18 mouse cellular contexts compared by ENCODE assay signal in the genomic region with DNA sequence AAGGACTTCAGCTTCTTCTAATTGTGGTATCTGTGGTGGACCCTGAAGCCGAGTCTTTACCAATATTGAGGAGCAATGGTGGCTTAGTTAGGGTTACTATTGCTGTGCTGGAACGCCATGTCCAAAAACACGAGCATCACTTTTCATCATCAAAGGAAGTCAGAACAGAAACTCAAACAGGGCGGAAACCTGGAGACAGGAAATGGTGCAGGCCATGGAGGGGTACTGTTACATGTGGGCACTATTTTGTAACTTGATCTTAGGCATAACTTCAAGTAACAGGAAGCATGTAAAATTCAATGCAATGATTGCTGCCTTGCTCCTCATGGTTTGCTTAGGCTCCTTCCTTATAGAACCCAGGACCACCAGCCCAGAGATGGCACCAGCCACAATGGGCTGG. TPM values are rescaled to one million over a fixed set of nuclear protein-coding genes. Genes with fewer than 3 reads are reported as not detected.
DNase-seq lines count a peak whose midpoint lies in the region; ATAC-seq lines count a peak whose summit lies in the region.
"Had no signal": no experiment of that assay in that cellular context is flagged by ENCODE, and none has a peak within 500 bp of the region (broad histone marks: within the 10 kb centered on the region; RNA-seq: fewer than 3 reads in every experiment).

No protein-coding gene starts in this region.

- peaks cover 9% of the 10 kb centered on the region for H3K4me1 ChIP-seq in midbrain, embryonic 11.5 days (ENCODE audit: control insufficient read depth, insufficient read depth, low read length)
- H3K4me1 ChIP-seq in midbrain, embryonic 10.5 days: peaks cover 29% of the 10 kb centered on the region

- no peaks in the 10 kb centered on the region for H3K9me3 ChIP-seq in midbrain, embryonic 11.5 days (ENCODE audit: control insufficient read depth, low read length)
- H3K9me3 ChIP-seq in midbrain, embryonic 10.5 days (replicated peaks): no peaks in the 10 kb centered on the region
- H3K9me3 ChIP-seq: embryonic facial prominence, embryonic 12.5 days; forebrain, embryonic 12.5 days; heart, embryonic 12.5 days; hindbrain, embryonic 10.5 days had no signal

- no peak overlapping the region for H3K9ac ChIP-seq in midbrain, embryonic 11.5 days (ENCODE audit: low read length)
- H3K9ac ChIP-seq: embryonic facial prominence, embryonic 12.5 days; forebrain, embryonic 12.5 days; heart, embryonic 12.5 days; hindbrain, embryonic 14.5 days had no signal

- H3K27me3 ChIP-seq in midbrain, embryonic 11.5 days (ENCODE audit: control insufficient read depth, insufficient read depth, low read length): no peaks in the 10 kb centered on the region
- H3K27me3 ChIP-seq in midbrain, embryonic 10.5 days (ENCODE audit: low read depth, poor library complexity, severe bottlenecking): no peaks in the 10 kb centered on the region
- H3K27me3 ChIP-seq: embryonic facial prominence, embryonic 12.5 days; forebrain, embryonic 12.5 days; heart, embryonic 12.5 days had no signal

- no peak overlapping the region for H3K4me2 ChIP-seq in midbrain, embryonic 11.5 days
- H3K4me2 ChIP-seq: embryonic facial prominence, embryonic 12.5 days; forebrain, embryonic 12.5 days; heart, embryonic 12.5 days; hindbrain, embryonic 14.5 days had no signal

- 90% methylated on average over 4 of the region's 4 CpGs for WGBS in midbrain, embryonic 11.5 days
- WGBS in midbrain, embryonic 10.5 days: 86% methylated on average over 4 of the region's 4 CpGs

- H3K36me3 ChIP-seq in midbrain, embryonic 11.5 days (ENCODE audit: control insufficient read depth, insufficient read depth, low read length): no peaks in the 10 kb centered on the region
- peaks cover 8% of the 10 kb centered on the region; the same call in 1 of the 2 replicates for H3K36me3 ChIP-seq in midbrain, embryonic 10.5 days
- H3K36me3 ChIP-seq: embryonic facial prominence, embryonic 12.5 days; forebrain, embryonic 12.5 days; heart, embryonic 12.5 days had no signal

- no peak for ATAC-seq in midbrain, embryonic 11.5 days (ENCODE audit: low FRiP score)
- ATAC-seq in megakaryocyte, adult 5-6 weeks (ENCODE audit: poor library complexity, severe bottlenecking): no peak
- ATAC-seq: forebrain, embryonic 16.5 days had no signal

- H3K27ac ChIP-seq in midbrain, embryonic 11.5 days (ENCODE audit: low read depth, low read length): no peak overlapping the region
- no peak overlapping the region for H3K27ac ChIP-seq in midbrain, embryonic 10.5 days (replicated peaks)
- H3K27ac ChIP-seq: embryonic facial prominence, embryonic 12.5 days; forebrain, embryonic 12.5 days; hindbrain, embryonic 10.5 days; hindbrain, embryonic 14.5 days had no signal

- no peak overlapping the region for H3K4me3 ChIP-seq in midbrain, embryonic 11.5 days (ENCODE audit: low read depth, low read length)
- no peak overlapping the region for H3K4me3 ChIP-seq in midbrain, embryonic 10.5 days
- H3K4me3 ChIP-seq: embryonic facial prominence, embryonic 12.5 days; forebrain, embryonic 12.5 days; heart, embryonic 12.5 days; hindbrain, embryonic 10.5 days had no signal

- peak; percentile 61 for DNase-seq in midbrain, embryonic 11.5 days (ENCODE audit: low spot score, missing footprints)
- no peak for DNase-seq in midbrain, embryonic 10.5 days (ENCODE audit: low spot score)
- DNase-seq in CD4-positive helper T cell, adult 2 months (ENCODE audit: low read depth, low spot score): peak; percentile 49
- DNase-seq in induced T-regulatory cell, adult 2 months (ENCODE audit: low read depth): peak; percentile 42
- no peak for DNase-seq in adrenal gland, postnatal 25 days
- DNase-seq in gastrocnemius, postnatal 25 days: no peak
- DNase-seq: adrenal gland, adult 8-10 months; cerebellum, adult 11-12 months; cerebellum, adult 9-10 months; cerebellum, postnatal 25 days; gastrocnemius, postnatal 10 days had no signal

RNA-seq across cellular contexts. Expression of a gene that starts 2.2 kb away (rescaled TPM):
- 10.2 and 12.9 TPM in 2 replicates for polyA plus RNA-seq in midbrain, embryonic 11.5 days (2014; fragmentation: Nextera tagmentation; extraction: Ambion mirVana)
- polyA plus RNA-seq in midbrain, embryonic 10.5 days (2016; fragmentation: Nextera tagmentation; extraction: Ambion mirVana): 6.4 and 6.5 TPM in 2 replicates
- total RNA-seq in adrenal gland, postnatal 25 days (2021): 17.9 and 18.6 TPM in 2 replicates
- 10 to 100 TPM; 19.7 to 20.5 TPM for total RNA-seq in gastrocnemius, postnatal 25 days (2021)
- total RNA-seq in megakaryocyte, adult 5-6 weeks (2015): 10.6 and 12.6 TPM in 2 replicates
- total RNA-seq in megakaryocyte, adult 5-6 weeks (2017): 10.4 and 11.1 TPM in 2 replicates

RNA-seq across cellular contexts. Expression of a gene that starts 49.5 kb away (rescaled TPM):
- polyA plus RNA-seq in midbrain, embryonic 11.5 days (2014; fragmentation: Nextera tagmentation; extraction: Ambion mirVana): 0.18 and 0.52 TPM in 2 replicates
- polyA plus RNA-seq in midbrain, embryonic 10.5 days (2016; fragmentation: Nextera tagmentation; extraction: Ambion mirVana): 0.36 and 0.79 TPM in 2 replicates
- total RNA-seq in adrenal gland, postnatal 25 days (2021): 11.8 and 15.4 TPM in 2 replicates
- total RNA-seq in gastrocnemius, postnatal 25 days (2021): 1 to 10 TPM; 1.5 to 2.0 TPM
- total RNA-seq in megakaryocyte, adult 5-6 weeks (2015): 1.4 and 1.8 TPM in 2 replicates
- total RNA-seq in megakaryocyte, adult 5-6 weeks (2017): 1.6 and 2.0 TPM in 2 replicates

Comparison
In these comparisons a context has a peak if more than half of its experiments do, and no peak if none do; other contexts are left out.
1. DNase-seq: peak in midbrain, embryonic 11.5 days (single experiment), CD4-positive helper T cell, adult 2 months (single experiment) and induced T-regulatory cell, adult 2 months (single experiment); none in midbrain, embryonic 10.5 days (single experiment), adrenal gland, postnatal 25 days (single experiment) and gastrocnemius, postnatal 25 days (single experiment).